17 mouse cellular contexts compared by ENCODE assay signal in genomic region chr7:137346860-137347259, GRCm38 (mm10). TPM values are rescaled to one million over a fixed set of nuclear protein-coding genes. Genes with fewer than 3 reads are reported as not detected.
DNase-seq lines count a peak whose midpoint lies in the region; ATAC-seq lines count a peak whose summit lies in the region.
"Had no signal": no experiment of that assay in that cellular context is flagged by ENCODE, and none has a peak within 500 bp of the region (broad histone marks: within the 10 kb centered on the region; RNA-seq: fewer than 3 reads in every experiment).

No protein-coding gene starts in this region.

- H3K9ac ChIP-seq in heart, embryonic 12.5 days: no peak overlapping the region
- H3K9ac ChIP-seq: embryonic facial prominence, embryonic 12.5 days; forebrain, embryonic 15.5 days; hindbrain, embryonic 15.5 days; liver, embryonic 15.5 days had no signal

- no peaks in the 10 kb centered on the region; the same call in 1 of the 2 replicates for H3K9me3 ChIP-seq in heart, embryonic 12.5 days (replicated peaks)
- H3K9me3 ChIP-seq: embryonic facial prominence, embryonic 12.5 days; forebrain, embryonic 15.5 days; hindbrain, embryonic 15.5 days; liver, embryonic 15.5 days had no signal

- H3K27me3 ChIP-seq in heart, embryonic 12.5 days (replicated peaks): no peaks in the 10 kb centered on the region
- H3K27me3 ChIP-seq: embryonic facial prominence, embryonic 12.5 days; forebrain, embryonic 15.5 days; hindbrain, embryonic 15.5 days; liver, embryonic 15.5 days had no signal

- no peak overlapping the region for H3K4me2 ChIP-seq in heart, embryonic 12.5 days
- H3K4me2 ChIP-seq: embryonic facial prominence, embryonic 12.5 days; forebrain, embryonic 15.5 days; hindbrain, embryonic 15.5 days; liver, embryonic 15.5 days had no signal

- 80% methylated on average over 7 of the region's 7 CpGs for WGBS in heart, embryonic 12.5 days

- no peaks in the 10 kb centered on the region for H3K36me3 ChIP-seq in heart, embryonic 12.5 days
- H3K36me3 ChIP-seq: embryonic facial prominence, embryonic 12.5 days; forebrain, embryonic 15.5 days; hindbrain, embryonic 15.5 days; liver, embryonic 15.5 days had no signal

- no peaks in the 10 kb centered on the region for H3K4me1 ChIP-seq in heart, embryonic 12.5 days (replicated peaks)
- H3K4me1 ChIP-seq: forebrain, embryonic 15.5 days; hindbrain, embryonic 15.5 days; liver, embryonic 15.5 days; megakaryocyte, embryonic 14.5 days had no signal

- H3K27ac ChIP-seq in heart, embryonic 12.5 days (ENCODE audit: poor library complexity, severe bottlenecking): no peak overlapping the region
- H3K27ac ChIP-seq: embryonic facial prominence, embryonic 12.5 days; forebrain, embryonic 15.5 days; heart, adult 2 months; hindbrain, embryonic 15.5 days; liver, embryonic 15.5 days had no signal

- DNase-seq in adrenal gland, postnatal 10 days: peak; percentile 62
- DNase-seq in adrenal gland, postnatal 4 days (ENCODE audit: low spot score in 2 of 2): no peak
- peak; percentile 49 for DNase-seq in heart, postnatal 4 days
- DNase-seq in right cerebral cortex, postnatal 4 days: peak; percentile 22
- DNase-seq in right cerebral cortex, postnatal 10 days (ENCODE audit: low spot score in 2 of 2): no peak
- DNase-seq in B cell, adult 2 months: no peak
- DNase-seq: cerebellum, postnatal 25 days; kidney, adult 9 months; layer of hippocampus, adult 9-11 months had no signal

- no peak for ATAC-seq in heart, embryonic 12.5 days (ENCODE audit: insufficient number of reproducible peaks, low FRiP score)
- ATAC-seq in erythroblast, adult 5-6 weeks (replicated peaks; ENCODE audit: low FRiP score, poor library complexity, severe bottlenecking): no peak
- ATAC-seq: forebrain, embryonic 15.5 days had no signal

- no peak overlapping the region for H3K4me3 ChIP-seq in heart, embryonic 12.5 days
- H3K4me3 ChIP-seq: embryonic facial prominence, embryonic 12.5 days; forebrain, embryonic 15.5 days; heart, adult 2 months; hindbrain, embryonic 15.5 days; liver, embryonic 15.5 days; megakaryocyte, embryonic 14.5 days had no signal

RNA-seq across cellular contexts. Expression of gene Ebf3, which starts 32.6 kb away (rescaled TPM):
- total RNA-seq in adrenal gland, postnatal 10 days (2021): 10 to 100 TPM; 11.7 to 22.6 TPM
- 1 to 10 TPM; 8.7 to 9.7 TPM for total RNA-seq in adrenal gland, postnatal 4 days (2021)
- 10 to 100 TPM; 18.7 to 20.1 TPM for total RNA-seq in heart, postnatal 4 days (2021)
- polyA plus RNA-seq in heart, embryonic 12.5 days (2016; fragmentation: Nextera tagmentation; extraction: Ambion mirVana): 0.61 and 0.65 TPM in 2 replicates
- 0.84 TPM in 1 of 2 replicates, not detected in the other for total RNA-seq in erythroblast, adult 5-6 weeks (2015; ENCODE audit: low replicate concordance)
- total RNA-seq in erythroblast, adult 5-6 weeks (2017; ENCODE audit: low replicate concordance): 0.17 TPM in 1 of 2 replicates, not detected in the other

Comparison
In these comparisons a context has a peak if more than half of its experiments do, and no peak if none do; other contexts are left out.
1. DNase-seq: peak in adrenal gland, postnatal 10 days (single experiment), heart, postnatal 4 days (single experiment) and right cerebral cortex, postnatal 4 days (single experiment); none in adrenal gland, postnatal 4 days (0 of 2), right cerebral cortex, postnatal 10 days (0 of 2) and B cell, adult 2 months (0 of 2).
2. RNA of gene Ebf3, which starts 32.6 kb away (total RNA-seq): 11.7 to 22.6 TPM in adrenal gland, postnatal 10 days, 18.7 to 20.1 TPM in heart, postnatal 4 days and 8.7 to 9.7 TPM in adrenal gland, postnatal 4 days; 0.17 to 0.84 TPM in erythroblast, adult 5-6 weeks; every median in the first group is over 4 times any median in the second.